Mouse (Mus musculus): ENCODE data around the gene Dcaf1.
A peak's percentile ranks its signal among the peaks of the same experiment; 100 is the strongest.

Gene Dcaf1

DNA sequence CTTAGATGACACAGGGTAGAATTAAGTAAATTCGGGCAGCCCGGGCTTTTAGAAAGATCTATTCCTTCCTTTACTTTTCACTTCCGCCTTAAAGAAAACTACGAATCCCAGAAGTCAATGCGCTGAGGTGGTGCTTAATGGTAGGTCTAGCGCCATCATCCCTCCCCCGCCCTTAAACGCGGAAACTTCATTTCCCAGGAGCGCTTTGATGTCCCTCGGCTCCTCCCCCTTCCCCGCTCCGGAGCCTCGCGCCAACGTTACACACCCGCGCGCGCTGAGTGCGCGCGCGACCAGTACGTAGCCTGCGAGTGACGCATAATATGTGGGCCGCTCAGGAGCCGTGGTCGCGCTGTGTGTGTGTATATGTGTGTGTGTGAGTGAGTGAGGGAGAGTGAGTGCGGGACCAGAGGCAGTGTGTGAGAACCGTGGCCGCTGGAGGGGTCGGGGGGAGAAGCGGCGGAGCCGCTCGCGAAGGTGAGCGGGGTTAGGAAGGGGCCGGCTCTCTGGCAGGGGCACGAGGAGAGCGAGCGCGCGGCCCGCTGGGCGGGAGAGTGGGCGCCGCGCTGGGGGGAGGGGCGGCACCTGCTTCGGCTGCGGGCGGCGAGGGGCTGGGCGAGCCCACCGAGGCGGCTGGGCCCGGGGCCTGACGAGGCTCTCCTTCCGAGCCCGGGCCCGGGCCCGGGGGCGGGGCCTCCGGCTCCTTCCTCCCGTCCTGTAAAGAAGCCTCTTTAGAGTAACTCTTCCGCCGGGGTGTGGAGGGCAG is at the start of gene Dcaf1:
TSS of gene Dcaf1 (plus strand) at position 257 of the 763 bp plus-strand sequence.
- peak; percentile 93 for DNase-seq (ENCODE audit: low spot score)

DNA sequence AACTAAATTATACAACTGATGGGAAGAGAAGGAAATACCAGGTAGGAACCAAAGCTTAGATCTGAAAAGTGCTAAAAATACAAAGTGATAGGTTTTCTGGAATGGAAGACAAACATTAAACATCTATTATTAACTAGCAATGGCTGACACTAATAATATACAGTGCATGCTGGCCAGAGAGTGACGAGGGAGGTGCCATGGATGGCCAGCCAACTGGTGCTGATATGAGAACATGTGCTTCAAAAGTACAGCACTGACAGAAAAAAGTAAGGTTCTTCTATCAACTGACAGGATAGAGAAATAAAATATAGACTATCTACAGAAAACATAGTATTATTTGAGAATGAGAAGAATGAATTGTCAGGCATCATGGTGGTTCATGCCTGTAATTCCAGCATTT is 45.6 kb upstream of the Dcaf1 start:
- DNase-seq (ENCODE audit: low spot score): no peak

DNA sequence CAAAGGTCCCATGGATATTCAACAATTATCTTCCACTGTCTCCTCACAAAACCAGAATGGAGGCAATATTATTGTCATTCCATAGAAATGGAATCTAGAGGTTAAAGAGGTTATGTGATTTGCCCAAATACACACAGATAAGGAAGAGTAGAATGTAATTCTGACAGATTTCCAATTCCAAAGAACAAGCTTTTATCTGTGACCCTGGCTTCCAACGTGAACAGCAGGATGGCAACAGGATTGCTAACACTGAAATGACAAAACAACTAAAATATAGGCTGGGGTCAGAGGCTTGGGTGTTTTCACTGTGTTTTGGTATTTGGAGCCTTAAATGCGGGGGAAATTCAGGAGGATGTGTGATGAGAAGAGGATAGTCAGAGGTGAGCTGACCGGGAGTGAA is 44.3 kb upstream of the Dcaf1 start:
- DNase-seq (ENCODE audit: low spot score): no peak

DNA sequence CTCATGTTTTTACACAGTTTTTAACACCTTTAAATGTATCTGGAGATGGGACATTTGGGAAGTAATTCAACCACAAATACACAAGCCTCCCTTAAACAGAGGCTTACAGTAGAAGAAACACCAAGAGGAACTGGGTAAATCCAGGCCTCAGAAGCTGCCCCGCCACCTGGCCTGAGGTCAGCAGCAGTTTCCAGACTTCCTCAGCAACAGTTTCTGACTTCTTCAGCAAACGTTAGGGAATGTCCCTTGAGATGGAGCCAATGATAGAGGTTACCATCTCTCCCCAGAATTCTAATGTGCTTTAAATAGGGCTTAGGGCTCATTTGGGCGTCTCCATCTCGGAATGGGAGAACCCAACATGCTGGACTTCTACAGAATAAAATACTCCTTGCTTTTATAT is 43.4 kb upstream of the Dcaf1 start:
- DNase-seq (ENCODE audit: low spot score): no peak

DNA sequence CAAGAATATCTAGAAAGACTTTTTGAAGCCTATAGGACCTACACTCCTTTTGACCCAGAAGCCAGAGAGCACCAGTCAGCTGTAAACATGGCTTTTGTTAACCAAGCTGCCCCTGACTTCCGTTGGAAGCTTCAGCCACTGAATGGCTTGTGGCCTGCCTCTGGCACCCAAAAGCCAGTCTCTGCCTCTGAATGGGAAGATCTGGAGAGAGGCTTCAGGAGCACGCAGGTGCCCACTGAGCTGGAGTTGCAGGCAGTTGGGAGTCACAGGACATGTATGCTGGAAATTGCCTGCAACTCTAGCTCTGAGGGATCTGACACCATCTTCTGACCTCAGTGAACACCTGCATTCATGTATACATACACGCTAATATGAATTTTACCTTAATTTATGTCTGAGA is 41.6 kb upstream of the Dcaf1 start:
- DNase-seq (ENCODE audit: low spot score): no peak

DNA sequence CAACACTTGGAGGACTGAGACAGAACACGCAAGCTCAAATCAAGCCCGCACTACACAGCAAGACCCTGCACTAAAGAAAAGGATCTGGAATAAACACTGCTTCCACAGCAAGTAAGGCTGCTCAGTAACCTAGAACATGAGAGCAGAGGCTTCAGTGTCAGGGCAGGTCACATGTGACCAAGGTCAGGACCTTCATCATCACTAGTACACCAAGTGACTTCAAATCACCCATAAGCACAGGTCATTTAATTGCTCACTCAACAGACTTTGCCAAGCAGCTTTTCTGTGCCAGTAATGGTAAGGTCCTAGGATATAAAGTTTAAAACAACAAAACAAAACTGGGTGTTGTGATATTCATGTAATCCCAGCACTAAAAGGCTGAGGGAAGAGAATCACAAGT is 38.1 kb upstream of the Dcaf1 start:
- no peak for DNase-seq (ENCODE audit: low spot score)

DNA sequence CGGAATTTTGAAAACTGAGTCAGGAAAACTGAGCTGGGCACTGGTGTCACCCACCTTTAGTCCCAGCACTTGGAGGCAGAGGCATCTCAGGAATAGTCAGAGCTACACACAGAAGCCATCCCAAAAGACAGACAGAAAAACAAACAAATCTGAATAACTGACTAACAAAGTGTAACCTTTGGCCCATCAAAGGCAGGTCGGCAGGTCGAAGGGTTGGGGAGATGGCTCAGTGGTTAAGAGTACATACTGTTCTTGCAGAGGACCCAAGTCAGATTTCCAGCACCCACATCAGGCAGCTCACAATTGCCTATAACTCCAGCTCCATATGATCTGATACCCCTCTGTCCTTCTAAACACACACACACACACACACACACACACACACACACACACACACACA is 36.5 kb upstream of the Dcaf1 start:
- DNase-seq (ENCODE audit: low spot score): no peak

DNA sequence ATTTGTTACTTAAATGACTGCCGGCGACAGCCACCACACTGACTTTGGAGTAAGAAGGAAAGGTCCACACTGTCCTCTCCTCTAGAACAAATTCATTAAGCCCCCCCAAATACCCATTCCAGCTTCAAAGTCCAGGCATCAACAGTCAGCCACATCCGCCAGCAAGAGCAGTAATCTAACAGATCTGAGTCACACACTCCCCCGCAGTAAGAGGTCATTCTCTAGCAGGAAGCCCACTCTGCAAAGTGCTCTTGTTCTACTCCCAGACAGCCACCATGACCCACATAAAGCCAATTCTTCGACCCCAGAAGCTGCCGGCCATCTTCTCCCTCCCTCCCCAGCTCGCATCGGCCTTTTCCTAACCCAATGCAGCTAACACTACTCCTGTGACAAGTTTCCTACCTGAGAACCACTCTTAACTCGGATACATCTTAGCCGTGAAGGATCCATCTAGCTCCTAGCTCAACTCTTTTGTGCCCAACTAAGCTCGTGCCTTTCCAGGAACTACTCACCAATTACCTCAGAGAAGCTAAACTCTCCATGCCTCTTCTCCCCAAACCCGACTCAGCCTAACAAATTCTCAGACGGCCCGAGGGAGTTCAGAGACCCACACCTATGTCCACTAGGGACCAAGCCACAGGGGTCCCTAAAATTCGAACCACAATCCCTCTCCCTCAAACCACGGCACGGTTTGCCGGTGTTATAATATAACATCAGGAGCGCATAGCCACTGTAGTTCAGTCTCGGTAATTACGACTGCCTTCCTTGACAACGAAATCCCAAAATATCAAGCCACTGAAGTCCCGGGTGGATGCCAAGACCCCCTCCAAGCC is 33.5 kb upstream of the Dcaf1 start:
- DNase-seq (ENCODE audit: low spot score): no peak

DNA sequence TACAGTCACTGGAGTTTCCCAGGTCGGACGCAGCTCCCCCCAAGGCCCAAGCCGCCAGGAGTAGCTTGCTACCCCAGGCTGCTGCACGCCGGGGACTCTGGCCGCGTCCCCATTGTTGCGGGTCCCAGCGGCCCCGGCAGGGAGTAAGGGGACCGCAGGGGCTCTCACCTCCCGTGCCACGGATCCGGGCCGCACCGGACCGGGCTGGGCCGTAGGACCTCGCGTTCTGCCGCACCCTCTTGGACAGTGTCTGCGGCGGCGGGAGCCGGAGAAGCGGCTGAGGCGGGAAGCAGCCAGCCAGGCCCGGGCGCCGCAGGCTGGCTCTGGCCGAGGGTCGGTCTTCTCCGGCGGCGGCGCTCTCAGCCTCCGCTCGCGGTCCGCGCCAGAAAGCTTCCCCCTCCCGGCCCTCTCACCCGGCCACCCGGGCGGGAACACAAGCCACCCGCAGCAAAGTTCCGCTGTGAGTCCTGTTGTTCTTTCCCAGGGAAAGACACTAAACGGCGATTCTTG is 32.8 kb upstream of the Dcaf1 start, which contains the start of gene Rad54l2:
TSS of gene Rad54l2 (minus strand) at position 383 of the 510 bp plus-strand sequence.
- DNase-seq (ENCODE audit: low spot score): peak; percentile 90

DNA sequence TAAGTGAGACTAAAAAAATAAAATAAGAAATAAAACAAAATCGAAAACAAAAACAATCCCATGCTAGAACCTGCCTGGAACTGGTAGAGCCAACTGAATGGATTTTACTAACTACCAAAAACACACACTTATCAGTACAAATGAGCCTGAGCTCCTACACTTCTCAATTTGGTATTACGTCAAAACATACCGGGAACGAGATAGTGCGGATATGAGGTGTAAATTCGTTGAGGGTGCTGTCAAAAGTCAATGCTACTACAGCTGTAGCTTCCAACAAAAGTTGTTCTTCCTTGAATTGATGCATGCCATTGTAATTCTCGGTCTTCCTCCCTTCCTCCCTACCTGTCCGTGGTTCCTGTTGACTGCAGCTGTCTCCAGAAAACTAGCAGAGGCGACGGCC is 32.3 kb upstream of the Dcaf1 start:
- DNase-seq (ENCODE audit: low spot score): no peak

DNA sequence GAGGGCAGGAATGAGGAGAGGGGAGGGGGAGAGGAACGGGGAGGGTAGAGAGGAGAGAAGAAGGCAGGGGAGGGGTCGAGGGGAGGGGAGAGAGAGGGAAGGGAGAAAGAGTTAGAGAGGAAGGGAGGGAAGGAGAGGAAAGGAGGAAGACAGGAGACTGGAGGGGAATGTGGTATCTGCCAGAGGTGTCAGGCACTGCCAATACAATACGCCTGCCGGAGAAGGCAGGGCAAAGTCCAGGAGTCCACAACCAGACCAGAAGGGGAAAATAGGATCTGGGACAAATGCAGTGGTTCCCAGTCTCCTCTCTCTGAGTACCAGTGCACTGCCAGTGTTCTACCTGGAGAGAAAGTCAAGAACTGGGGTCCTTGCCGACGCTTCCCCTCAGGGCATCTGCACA is 30.8 kb upstream of the Dcaf1 start:
- DNase-seq (ENCODE audit: low spot score): no peak

DNA sequence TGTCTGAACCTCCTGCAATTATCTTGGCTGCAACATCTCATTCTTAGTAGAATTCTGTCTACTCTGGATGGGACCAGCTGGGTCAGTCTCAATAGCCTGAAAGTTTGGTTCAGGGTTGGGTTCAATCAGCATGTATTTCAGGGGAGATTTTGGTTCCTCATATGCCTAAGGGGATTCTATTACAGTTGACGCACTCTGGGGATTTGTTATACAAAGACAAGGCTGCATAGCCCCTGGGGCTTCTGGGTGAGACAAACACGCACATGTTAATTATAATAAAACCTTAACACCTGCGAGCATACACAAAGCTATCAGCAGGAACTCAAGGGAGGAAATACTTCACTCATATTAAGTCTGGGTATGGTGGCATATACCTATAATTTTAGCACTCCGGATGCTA is 15.2 kb upstream of the Dcaf1 start:
- no peak for DNase-seq (ENCODE audit: low spot score)

DNA sequence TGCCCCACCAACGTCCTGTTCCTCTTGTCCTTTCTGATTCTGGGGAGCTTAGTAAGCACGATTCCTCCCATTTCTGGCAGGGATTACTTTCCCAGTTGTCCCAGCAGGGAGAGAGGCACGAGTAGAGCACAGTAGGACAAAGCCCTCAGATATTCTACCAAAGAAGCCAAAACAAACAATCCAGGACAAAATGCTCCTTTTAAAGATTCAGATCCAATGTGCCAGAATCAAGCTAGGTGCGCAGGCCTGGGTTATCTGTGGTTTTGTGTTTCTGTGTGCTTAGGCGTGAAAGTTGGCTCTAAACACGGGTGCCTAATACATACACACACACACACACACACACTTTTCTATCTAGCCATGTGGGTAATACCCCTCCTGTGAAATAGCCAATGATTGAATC is 3.5 kb upstream of the Dcaf1 start:
- DNase-seq (ENCODE audit: low spot score): no peak

DNA sequence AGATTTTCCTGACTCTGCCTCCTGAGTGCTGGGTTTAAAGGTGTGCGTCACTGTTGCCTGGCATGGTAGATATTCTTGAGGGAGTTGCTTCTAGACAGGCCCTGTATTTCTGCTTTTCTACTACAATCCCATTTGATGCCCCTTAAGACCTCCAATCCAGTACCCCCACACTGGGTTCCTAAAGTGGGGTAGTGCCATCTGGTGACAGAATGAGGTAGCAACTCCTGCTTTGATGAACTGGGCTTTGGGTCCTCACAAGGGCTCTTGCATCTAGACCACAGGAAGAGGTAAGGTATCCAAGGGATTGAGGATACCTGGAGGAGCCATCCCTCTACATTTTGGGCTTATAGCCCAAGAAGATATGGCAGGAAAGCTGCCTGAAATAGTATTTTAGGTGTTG is 2.5 kb upstream of the Dcaf1 start:
- DNase-seq (ENCODE audit: low spot score): no peak

DNA sequence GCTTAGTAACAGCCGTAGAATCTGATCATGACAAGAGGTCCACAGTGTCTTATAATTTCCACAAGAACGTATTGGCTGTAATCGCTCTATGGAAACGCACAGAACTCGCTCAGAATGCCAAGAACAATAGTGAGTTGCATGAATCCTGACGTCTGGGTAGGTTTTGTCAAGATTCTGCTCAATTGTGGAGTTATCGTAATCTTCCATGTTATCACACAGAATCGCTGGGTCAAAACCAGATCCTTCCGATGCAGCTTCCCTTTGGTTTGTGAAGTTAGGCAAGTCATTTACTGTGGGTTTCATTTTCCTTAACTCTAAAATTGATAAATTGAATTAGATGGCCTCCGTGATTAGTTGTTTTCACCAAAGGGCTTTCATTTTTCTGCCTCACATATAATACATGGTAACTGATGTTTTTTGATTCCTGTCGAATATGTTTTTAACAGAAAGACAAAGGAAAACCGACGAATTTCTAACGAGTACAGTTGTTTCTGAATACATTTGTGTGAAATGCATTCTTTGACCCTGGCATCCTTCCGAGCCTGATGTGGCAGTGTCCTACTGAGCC is 540 bp upstream of the Dcaf1 start:
- no peak for DNase-seq (ENCODE audit: low spot score)

DNA sequence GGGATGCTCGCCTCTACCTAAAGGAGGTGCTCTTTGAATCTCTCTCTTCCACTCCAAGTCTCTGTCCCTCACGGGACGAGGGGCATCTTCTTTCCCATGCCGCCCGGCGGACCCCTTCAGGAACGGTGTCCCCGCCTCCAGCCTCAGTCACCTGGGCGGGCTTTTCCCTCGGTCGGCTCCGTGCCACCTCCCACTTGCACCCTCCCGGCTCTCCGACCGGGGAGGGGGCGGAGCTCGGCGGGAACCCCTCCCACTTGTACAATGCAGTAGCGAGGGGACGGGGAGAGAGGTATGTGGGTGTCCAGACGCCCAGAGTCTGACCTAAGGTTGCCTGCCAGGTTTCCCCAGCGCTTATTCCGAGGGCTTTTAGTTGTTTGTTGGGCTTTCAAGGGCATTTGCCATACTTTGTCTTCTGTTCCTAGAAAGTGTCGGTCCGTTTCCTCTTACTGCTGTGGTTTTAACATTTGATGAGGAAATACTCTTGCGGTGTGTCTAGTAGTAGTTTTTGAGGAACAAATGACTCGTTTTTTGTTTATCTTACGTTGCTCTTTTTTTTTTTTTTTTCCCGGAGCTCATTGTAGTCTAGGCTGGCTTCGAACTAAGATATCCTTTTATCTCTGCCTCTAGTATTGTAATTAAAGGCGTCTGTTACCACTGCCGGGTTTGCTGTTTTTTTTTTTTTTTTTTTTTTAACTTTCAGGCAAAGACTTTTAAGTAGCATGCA is 869 bp downstream of the Dcaf1 start:
- peak; percentile 96 for DNase-seq (ENCODE audit: low spot score)

DNA sequence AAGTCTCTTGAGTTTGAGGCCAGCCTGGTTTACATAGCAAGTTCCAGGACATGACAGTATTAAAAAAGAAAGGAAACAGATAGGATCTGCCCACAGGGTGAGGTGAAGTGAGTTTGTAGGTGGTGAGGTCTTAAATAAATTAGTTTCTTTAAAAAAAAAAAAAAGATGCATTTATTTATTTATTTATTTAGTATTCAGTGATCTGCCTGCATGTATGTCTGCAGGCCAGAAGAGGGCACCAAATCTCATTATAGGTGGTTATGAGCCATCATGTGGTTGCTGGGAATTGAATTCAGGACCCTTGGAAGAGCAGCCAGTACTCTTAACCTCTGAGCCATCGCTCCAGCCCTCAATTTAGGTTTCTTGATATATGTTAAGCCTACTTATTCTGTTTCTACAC is 18.9 kb downstream of the Dcaf1 start:
- no peak for DNase-seq (ENCODE audit: low spot score)

DNA sequence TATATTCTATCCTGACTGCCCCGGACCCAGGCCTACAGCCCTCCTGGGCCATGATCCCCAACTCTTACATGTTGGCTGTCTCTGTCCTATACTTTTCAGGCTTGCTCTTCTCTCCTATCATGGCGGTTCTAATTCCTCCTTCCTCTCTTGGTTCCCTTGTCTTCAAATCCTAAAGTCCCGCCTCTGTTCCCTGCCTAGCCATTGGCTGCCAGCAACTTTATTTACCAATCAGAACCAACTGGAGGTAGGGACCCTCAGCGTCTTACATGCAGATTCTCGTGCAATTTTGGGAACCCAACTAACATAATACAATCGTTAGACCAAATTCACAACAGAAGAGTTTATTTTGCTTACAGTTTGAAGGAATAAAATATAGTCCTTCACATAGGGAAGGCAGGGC is 21.1 kb downstream of the Dcaf1 start:
- DNase-seq (ENCODE audit: low spot score): no peak

DNA sequence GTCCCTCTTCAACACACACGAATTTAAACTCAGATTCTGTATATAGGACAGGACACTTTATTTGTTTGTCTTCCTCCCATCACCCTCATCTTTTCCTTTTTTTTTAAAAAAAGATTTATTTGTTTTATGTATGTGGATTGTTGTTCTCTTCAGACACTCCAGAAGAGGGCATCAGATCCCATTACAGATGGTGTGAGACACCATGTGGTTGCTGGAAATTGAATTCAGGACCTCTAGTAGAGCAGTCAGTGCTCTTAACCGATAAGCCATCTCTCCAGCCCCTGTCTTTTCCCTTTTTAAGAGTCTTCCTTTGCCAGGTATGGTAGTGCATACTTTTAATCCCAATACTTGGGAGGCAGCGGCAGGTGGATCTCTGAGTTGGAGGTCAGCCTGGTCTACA is 35.0 kb downstream of the Dcaf1 start:
- DNase-seq (ENCODE audit: low spot score): no peak

DNA sequence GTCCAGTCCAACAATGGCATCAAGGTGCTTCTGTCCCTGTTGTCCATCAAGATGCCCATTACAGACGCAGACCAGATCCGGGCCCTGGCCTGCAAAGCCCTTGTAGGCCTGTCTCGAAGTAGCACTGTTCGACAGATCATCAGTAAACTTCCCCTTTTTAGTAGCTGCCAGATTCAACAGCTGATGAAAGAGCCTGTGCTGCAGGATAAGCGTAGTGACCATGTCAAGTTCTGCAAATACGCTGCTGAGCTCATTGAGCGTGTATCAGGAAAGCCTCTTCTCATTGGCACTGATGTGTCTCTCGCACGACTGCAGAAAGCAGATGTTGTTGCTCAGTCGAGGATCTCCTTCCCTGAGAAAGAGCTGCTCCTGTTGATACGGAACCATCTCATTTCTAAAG is 36.4 kb downstream of the Dcaf1 start:
- no peak for DNase-seq (ENCODE audit: low spot score)

DNA sequence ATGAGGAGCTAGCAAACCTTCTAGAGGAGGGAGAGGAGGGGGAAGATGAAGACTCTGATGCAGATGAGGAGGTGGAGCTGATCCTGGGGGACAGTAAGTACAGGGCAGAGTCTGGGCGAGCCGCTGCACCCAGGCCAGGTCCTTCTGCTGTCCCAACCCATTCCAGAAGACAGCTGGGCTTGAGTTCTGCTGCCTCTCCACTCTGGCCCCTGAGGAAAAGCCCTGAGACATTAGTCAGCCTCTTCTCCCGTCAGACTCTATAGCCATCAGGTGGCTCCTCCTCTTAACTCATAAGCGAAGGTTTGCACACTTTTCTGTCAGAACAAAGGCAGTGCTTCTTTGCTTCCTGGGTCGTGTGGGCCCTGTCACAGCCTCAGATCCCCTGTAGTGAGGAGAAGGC is 52.5 kb downstream of the Dcaf1 start:
- DNase-seq (ENCODE audit: low spot score): no peak

DNA sequence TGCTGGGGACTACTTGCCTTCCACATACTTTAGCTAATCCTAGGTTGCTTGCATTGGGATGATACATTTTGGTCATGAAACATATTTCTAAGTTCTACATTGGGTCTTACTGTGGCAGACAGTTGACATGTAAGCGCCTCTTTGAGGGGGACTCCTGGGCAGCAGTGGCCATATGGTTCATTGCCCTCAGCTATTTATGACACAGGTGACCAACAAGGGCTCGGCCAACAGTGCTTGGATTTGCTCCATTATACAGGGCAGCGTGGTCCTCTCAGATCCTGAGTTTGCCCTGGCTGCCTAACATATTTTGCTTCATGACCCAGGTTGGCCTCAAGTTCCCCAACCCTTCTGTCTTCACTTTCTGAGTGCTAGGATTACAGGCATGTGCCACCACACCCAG is 55.0 kb downstream of the Dcaf1 start:
- DNase-seq (ENCODE audit: low spot score): no peak
